Mouse (Mus musculus): Measurements from ENCODE around the gene Gpx4.

Gene Gpx4

GRCm38 (mm10) chr10:80074813-80075601, 28.0 kb downstream of the Gpx4 start:
- peak; percentile 59 to 77 for DNase-seq

- no peak for DNase-seq
Measured at GRCm38 (mm10) chr10:80075924-80076323, 29.0 kb downstream of the Gpx4 start.

GRCm38 (mm10) chr10:80076386-80076785, 29.4 kb downstream of the Gpx4 start:
- DNase-seq, result no peak

GRCm38 (mm10) chr10:80077312-80077711, 30.3 kb downstream of the Gpx4 start:
- DNase-seq, result no peak

- DNase-seq, result no peak
Measured at GRCm38 (mm10) chr10:80078366-80078765, 31.4 kb downstream of the Gpx4 start.

- no peak for DNase-seq
Measured at GRCm38 (mm10) chr10:80080396-80081070, 33.6 kb downstream of the Gpx4 start.

- DNase-seq, result no peak
Measured at GRCm38 (mm10) chr10:80081075-80081474, 34.1 kb downstream of the Gpx4 start.

- peak; percentile 68 to 76 for DNase-seq
Measured at GRCm38 (mm10) chr10:80084817-80085487, 38.0 kb downstream of the Gpx4 start.

GRCm38 (mm10) chr10:80086847-80087246, 39.9 kb downstream of the Gpx4 start:
- DNase-seq, result peak; percentile 34 to 51

- no peak for DNase-seq
Measured at GRCm38 (mm10) chr10:80087483-80087882, 40.5 kb downstream of the Gpx4 start.

GRCm38 (mm10) chr10:80089146-80089545, 42.2 kb downstream of the Gpx4 start:
- peak; percentile 25 to 60 for DNase-seq

- no peak for DNase-seq
Measured at GRCm38 (mm10) chr10:80091527-80091926, 44.6 kb downstream of the Gpx4 start.

- no peak for DNase-seq
Measured at GRCm38 (mm10) chr10:80092690-80093089, 45.7 kb downstream of the Gpx4 start.

GRCm38 (mm10) chr10:80094085-80094484, 47.1 kb downstream of the Gpx4 start:
- DNase-seq, result no peak

GRCm38 (mm10) chr10:80094684-80095083, 47.7 kb downstream of the Gpx4 start:
- no peak for DNase-seq

GRCm38 (mm10) chr10:80095547-80095946, 48.6 kb downstream of the Gpx4 start:
- peak in 1 of 2 experiments; percentile 38 for DNase-seq

- peak; percentile 32 to 59 for DNase-seq
Measured at GRCm38 (mm10) chr10:80097275-80097674, 50.3 kb downstream of the Gpx4 start.

- no peak for DNase-seq
Measured at GRCm38 (mm10) chr10:80098630-80099029, 51.7 kb downstream of the Gpx4 start.

- peak; percentile 55 to 72 for DNase-seq
Measured at GRCm38 (mm10) chr10:80100982-80101381, 54.0 kb downstream of the Gpx4 start.

GRCm38 (mm10) chr10:80102216-80102915, 55.4 kb downstream of the Gpx4 start:
- peak; percentile 92 to 95 for DNase-seq

GRCm38 (mm10) chr10:80103032-80103431, 56.1 kb downstream of the Gpx4 start:
- DNase-seq, result no peak

- DNase-seq, result no peak
Measured at GRCm38 (mm10) chr10:80104181-80104580, 57.2 kb downstream of the Gpx4 start.

GRCm38 (mm10) chr10:80105460-80105859, 58.5 kb downstream of the Gpx4 start, which contains the start of gene Sbno2:
Gene Sbno2 (minus strand): TSS chr10:80105571.
- no peak for DNase-seq

Data from kidney, postnatal 4 days (tissue).